Mouse (Mus musculus) liver, embryonic 16.5 days (tissue): ENCODE data around the gene Spdye4a. TPM values are rescaled to one million over a fixed set of nuclear protein-coding genes. Genes with fewer than 3 reads are reported as not detected.
"Not testable (repeated sequence)": the region's sequence is repeated elsewhere in the genome, so short reads cannot be mapped to it uniquely, and the experiment has no call there.

Experiments
- ATAC-seq: fragments of 200-750 bp; cut with Nextera tagmentation; 2 replicates; pipeline ENCODE4 v1.8.0; 2017; ENCODE audit warnings: low read depth, mild to moderate bottlenecking, moderate number of reproducible peaks, moderate library complexity
- H3K27ac ChIP-seq: fragments of 300-500 bp; sonication (generic); 2 replicates; pipeline ENCODE4 v1.5.1; 2014; ENCODE audit warnings: mild to moderate bottlenecking, low read length
- H3K27me3 ChIP-seq: fragments of 300-500 bp; sonication (generic); 2 replicates; pipeline ENCODE4 v1.6.1; 2014; ENCODE audit warnings: low read depth, low read length, mixed read lengths; ENCODE audit not compliant: control insufficient read depth, insufficient read depth
- H3K36me3 ChIP-seq: fragments of 300-500 bp; sonication (generic); 2 replicates; pipeline ENCODE4 v1.6.1; 2014; ENCODE audit warnings: mild to moderate bottlenecking; ENCODE audit not compliant: control insufficient read depth, insufficient read depth
- H3K4me1 ChIP-seq: fragments of 300-500 bp; sonication (generic); 2 replicates; pipeline ENCODE4 v1.6.1; 2014; ENCODE audit warnings: low read depth, low read length, mixed read lengths; ENCODE audit not compliant: control insufficient read depth
- H3K4me2 ChIP-seq: fragments of 300-500 bp; sonication (generic); 2 replicates; pipeline ENCODE4 v1.6.1; 2014; ENCODE audit warnings: low read depth, low read length, mixed read lengths
- H3K4me3 ChIP-seq: fragments of 300-500 bp; sonication (generic); 2 replicates; pipeline ENCODE4 v1.5.1; 2014; ENCODE audit warnings: low read depth, mild to moderate bottlenecking, low read length
- H3K9ac ChIP-seq: fragments of 300-500 bp; sonication (generic); 2 replicates; pipeline ENCODE4 v1.6.1; 2014; ENCODE audit warnings: low read depth, low read length
- H3K9me3 ChIP-seq: fragments of 300-500 bp; sonication (generic); replicated peaks from 2 replicates; pipeline ENCODE4 v1.6.1; 2016; ENCODE audit warnings: low read length; ENCODE audit not compliant: control insufficient read depth
- WGBS: fragments of 180-500 bp; shearing (Covaris S2); extraction: QIAGEN DNeasy Blood & Tissue Kit; methylation state at CpG from one replicate; pipeline ENCODE4 v1.1.7; 2014; ENCODE audit not compliant: insufficient replicate concordance; 5-methylcytosine and 5-hydroxymethylcytosine counted together
- polyA plus RNA-seq: library from polyadenylated mRNA; unstranded; fragments of >200 nt; fragmentation: Nextera tagmentation; extraction: Ambion mirVana; gene quantifications from 2 replicates; pipeline ENCODE4 v1.2.1, GENCODE M21; 2015

Spdye4a gene
- polyA plus RNA-seq, 1 experiment from 2014 or later = not detected

DNA sequence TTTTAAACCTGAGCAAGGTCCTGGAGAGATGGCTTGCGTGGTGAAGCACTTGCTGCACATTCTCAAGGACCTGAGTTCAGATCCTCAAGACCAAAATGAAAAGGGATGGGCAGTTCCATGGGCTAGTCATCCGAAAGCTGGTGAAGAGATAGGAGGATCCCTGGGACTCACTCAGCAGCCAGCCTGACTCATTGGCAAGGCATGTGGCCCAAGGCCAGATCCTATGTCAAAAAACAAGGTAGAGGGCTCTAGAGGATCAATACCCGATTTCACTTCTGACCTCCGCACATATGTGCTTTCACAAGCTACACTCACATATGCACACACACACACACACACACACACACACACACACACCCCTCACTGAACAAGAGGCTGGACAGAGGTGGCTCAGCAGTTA is 30.2 kb downstream of the Spdye4a start:
- H3K9me3 ChIP-seq = no peaks in the 10 kb centered on the region
- no peak overlapping the region for H3K27ac ChIP-seq
- no peak overlapping the region for H3K9ac ChIP-seq
- no peaks in the 10 kb centered on the region for H3K4me1 ChIP-seq
- 55% methylated on average over 4 of the region's 4 CpGs for WGBS
- H3K27me3 ChIP-seq = no peaks in the 10 kb centered on the region
- no peaks in the 10 kb centered on the region for H3K36me3 ChIP-seq
- H3K4me3 ChIP-seq = no peak overlapping the region
- no peak for ATAC-seq
- no peak overlapping the region for H3K4me2 ChIP-seq

- ATAC-seq = no peak
- H3K36me3 ChIP-seq = no peaks in the 10 kb centered on the region
- no peaks in the 10 kb centered on the region for H3K4me1 ChIP-seq
- no peak overlapping the region for H3K27ac ChIP-seq
- H3K4me2 ChIP-seq = no peak overlapping the region
- H3K9ac ChIP-seq = no peak overlapping the region
- WGBS = 45% methylated on average over 2 of the region's 2 CpGs
- H3K27me3 ChIP-seq = no peaks in the 10 kb centered on the region
- no peak overlapping the region for H3K4me3 ChIP-seq
- H3K9me3 ChIP-seq = no peaks in the 10 kb centered on the region
Measured at GRCm38 (mm10) chr5:143195166-143195565, 31.5 kb downstream of the Spdye4a start.

- H3K4me2 ChIP-seq, ATAC-seq, H3K4me3 ChIP-seq, H3K9ac ChIP-seq, H3K36me3 ChIP-seq, H3K27ac ChIP-seq, H3K9me3 ChIP-seq, H3K4me1 ChIP-seq, H3K27me3 ChIP-seq: not testable (repeated sequence)
- 37% methylated on average over 8 of the region's 8 CpGs for WGBS
Measured at GRCm38 (mm10) chr5:143194747-143195146, 31.9 kb downstream of the Spdye4a start.

DNA sequence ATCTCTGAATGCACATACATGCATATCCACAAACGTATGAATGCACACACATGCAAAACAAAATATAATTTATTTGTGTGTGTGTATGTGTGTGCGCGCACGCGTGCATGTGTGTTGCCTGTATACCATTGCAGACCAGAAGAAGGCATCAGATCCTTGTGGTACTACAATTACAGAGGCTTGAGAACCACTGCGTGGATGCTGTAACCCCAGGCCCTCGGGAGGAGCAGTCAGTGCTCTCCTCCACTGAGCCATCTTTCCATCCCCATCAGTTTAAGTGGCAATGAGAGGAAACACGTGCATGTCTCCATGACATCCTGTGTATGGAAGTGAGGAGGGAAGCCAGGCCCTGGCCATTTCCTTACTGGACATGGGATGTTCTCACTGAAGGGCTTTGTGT is 33.9 kb downstream of the Spdye4a start:
- no peaks in the 10 kb centered on the region for H3K36me3 ChIP-seq
- no peak overlapping the region for H3K27ac ChIP-seq
- 68% methylated on average over 8 of the region's 8 CpGs for WGBS
- no peaks in the 10 kb centered on the region for H3K9me3 ChIP-seq
- H3K4me1 ChIP-seq = no peaks in the 10 kb centered on the region
- H3K9ac ChIP-seq = no peak overlapping the region
- H3K4me3 ChIP-seq = no peak overlapping the region
- no peak for ATAC-seq
- no peaks in the 10 kb centered on the region for H3K27me3 ChIP-seq
- no peak overlapping the region for H3K4me2 ChIP-seq

- not testable (repeated sequence) for H3K9me3 ChIP-seq, H3K4me2 ChIP-seq, H3K27me3 ChIP-seq, H3K9ac ChIP-seq, H3K36me3 ChIP-seq, ATAC-seq, H3K27ac ChIP-seq, H3K4me3 ChIP-seq, H3K4me1 ChIP-seq
- WGBS = no CpG with 5 or more reads among the region's 1 CpGs
Measured at GRCm38 (mm10) chr5:143188014-143188413, 38.7 kb downstream of the Spdye4a start.

DNA sequence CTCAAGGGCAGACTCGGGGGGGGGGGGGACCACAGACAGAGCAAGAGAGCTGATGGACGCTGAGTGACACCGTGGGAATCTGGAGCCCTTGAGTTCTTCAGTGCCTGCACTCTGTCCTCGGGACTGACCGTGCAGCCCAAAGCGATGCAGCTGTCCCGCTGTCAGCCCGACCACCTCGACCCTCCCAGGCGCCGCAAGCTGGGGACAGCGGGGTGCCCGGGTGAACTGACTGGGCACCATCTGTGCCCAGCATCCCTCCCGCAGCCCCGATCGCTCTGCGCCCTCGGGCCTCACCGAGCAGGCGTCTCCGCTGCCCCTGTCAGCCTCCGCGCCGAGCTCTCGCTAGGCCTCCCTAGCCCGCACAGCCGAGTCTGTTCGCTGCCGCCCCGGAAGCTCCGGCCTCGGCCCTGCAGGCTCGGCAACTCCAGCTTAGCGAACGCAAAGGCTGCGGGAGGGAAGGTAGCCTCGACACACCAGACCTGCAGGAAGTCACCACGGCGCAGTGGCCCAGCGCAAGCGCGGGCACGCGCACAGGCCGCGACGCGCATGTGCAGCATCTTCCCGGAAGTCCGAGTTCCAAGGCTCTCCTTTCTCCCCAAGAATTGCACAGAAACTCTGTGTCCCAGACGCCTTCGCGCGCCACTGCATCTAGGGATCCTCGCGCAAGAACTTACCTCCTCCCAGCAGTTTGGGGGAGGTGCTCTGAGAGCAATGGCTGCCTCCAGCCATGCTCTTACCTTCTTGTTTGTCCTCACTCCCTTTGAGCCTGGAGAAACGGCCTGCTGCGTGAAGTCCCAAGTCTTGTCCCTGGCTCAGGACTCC is 46.2 kb downstream of the Spdye4a start, which contains the start of the genes Rbak and Spdye4b:
Gene Rbak, minus strand, starts transcription at position 521 of the 822 bp plus-strand sequence.
Gene Spdye4b, plus strand, starts transcription at position 763 of the 822 bp plus-strand sequence.
- Histone ChIP-seq H3K9me3 (no peaks in the 10 kb centered on the region), H3K4me3 (peak within 1 kb of the TSS; percentile 68), H3K36me3 (peaks cover 20% of the 10 kb centered on the region), H3K27me3 (no peaks in the 10 kb centered on the region), H3K4me2 (peak within 1 kb of the TSS; percentile 74), H3K4me1 (peaks cover 6% of the 10 kb centered on the region), H3K27ac (peak within 1 kb of the TSS; percentile 17; the same call in 1 of the 2 replicates), H3K9ac (peak within 1 kb of the TSS; percentile 65)
- peak; percentile 92 for ATAC-seq
- WGBS = 1% methylated on average over 58 of the region's 58 CpGs

DNA sequence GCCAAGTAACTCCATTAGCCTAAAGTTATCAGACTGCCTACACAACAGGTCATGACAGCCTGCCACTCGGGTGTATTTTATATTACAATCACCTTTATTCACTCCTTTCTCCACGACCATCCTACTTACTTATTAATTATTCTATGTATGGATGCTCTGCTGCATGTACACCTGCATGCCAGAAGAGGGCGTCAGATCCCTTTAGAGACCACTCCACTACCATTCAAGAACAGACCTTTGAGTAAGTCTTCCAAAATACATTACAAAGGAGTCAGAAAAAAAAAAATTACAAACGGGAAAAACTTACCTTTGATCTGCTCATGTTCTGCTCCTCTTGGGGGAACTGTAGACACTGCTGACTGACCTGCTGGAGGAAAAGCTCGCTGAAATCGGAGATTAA is 47.5 kb downstream of the Spdye4a start:
- Histone ChIP-seq H3K36me3 (peaks cover 33% of the 10 kb centered on the region), H3K9me3 (no peaks in the 10 kb centered on the region), H3K4me3 (no peak overlapping the region), H3K4me2 (no peak overlapping the region), H3K27me3 (no peaks in the 10 kb centered on the region), H3K9ac (no peak overlapping the region), H3K27ac (no peak overlapping the region), H3K4me1 (peaks cover 6% of the 10 kb centered on the region)
- WGBS = 31% methylated on average over 6 of the region's 6 CpGs
- ATAC-seq = no peak

DNA sequence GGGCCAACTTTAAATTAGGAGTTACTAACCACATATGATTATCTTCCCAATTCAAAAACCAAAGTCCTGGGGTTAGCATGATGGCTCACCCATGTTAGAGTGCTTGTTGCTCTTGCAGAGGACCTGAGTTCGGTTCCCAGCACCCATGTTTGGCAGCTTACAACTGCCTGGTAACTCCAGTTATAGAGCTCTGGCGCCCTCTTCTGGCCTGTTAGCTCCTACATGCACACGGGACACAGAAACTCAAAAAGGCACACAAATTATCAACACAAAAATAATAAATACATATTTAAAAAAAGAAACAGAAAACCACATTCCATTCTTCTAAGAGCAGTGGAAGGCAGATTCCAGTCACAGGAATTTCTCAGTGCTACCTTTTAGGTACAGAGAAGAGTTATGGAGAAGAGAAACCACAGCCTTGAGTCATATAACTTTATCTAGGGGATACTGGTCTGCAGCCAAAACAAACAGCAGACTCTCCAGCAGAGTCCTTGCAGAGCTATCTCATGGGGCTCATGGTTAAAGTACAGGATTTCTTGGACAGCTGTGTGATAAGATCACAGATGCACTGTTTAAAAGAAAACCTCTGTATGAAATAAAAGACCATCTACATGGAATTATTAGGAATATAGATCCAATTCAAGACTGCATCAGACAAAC is 49.0 kb downstream of the Spdye4a start:
- Histone ChIP-seq H3K4me3 (no peak overlapping the region), H3K9me3 (no peaks in the 10 kb centered on the region; the same call in 1 of the 2 replicates), H3K4me2 (no peak overlapping the region), H3K27ac (no peak overlapping the region), H3K27me3 (no peaks in the 10 kb centered on the region), H3K36me3 (peaks cover 47% of the 10 kb centered on the region), H3K9ac (no peak overlapping the region), H3K4me1 (peaks cover 6% of the 10 kb centered on the region)
- 71% methylated on average over 3 of the region's 3 CpGs for WGBS
- no peak for ATAC-seq

DNA sequence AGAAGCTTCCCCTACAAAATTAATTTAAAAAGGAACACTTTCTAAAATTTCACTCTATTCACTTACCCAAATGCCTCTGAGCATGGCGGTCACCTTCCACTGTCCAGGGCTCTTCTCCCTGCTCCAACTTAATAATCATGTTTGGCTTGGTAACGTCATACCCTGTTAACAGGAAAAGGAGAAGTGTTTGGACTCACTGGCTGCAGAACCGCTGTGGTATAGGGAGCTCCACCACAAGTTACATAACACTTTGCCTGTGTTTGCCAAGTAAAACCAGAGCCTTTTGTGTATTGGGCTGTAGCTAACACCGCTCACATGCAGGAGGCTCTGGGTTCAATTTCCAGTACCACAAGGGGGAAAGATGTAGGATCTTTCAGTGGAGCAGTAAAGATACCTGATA is 50.7 kb downstream of the Spdye4a start:
- Histone ChIP-seq H3K27me3 (no peaks in the 10 kb centered on the region), H3K4me1 (peaks cover 6% of the 10 kb centered on the region), H3K4me3 (no peak overlapping the region), H3K36me3 (peaks cover 56% of the 10 kb centered on the region), H3K9me3 (no peaks in the 10 kb centered on the region; the same call in none of the 2 replicates), H3K4me2 (no peak overlapping the region), H3K27ac (no peak overlapping the region), H3K9ac (no peak overlapping the region)
- 67% methylated on average over 4 of the region's 4 CpGs for WGBS
- ATAC-seq = no peak
